Mouse (Mus musculus) kidney, adult 2 months (tissue): Measurements from ENCODE around the gene Atxn3. TPM values are rescaled to one million over a fixed set of nuclear protein-coding genes. Genes with fewer than 3 reads are reported as not detected.

ENCODE experiments used
- DNase-seq: peaks from one replicate; pipeline ENCODE4 v3.0.0; 2021
- H3K27ac ChIP-seq: fragments of 200-500 bp; 2 replicates; pipeline ENCODE4 v1.5.1; 2012; ENCODE audit warnings: low read depth, low read length, control low read depth, inconsistent platforms; ENCODE audit not compliant: insufficient read depth
- H3K27me3 ChIP-seq: fragments of 200-500 bp; replicated peaks from 2 replicates; pipeline ENCODE4 v1.6.1; 2012; ENCODE audit warnings: mild to moderate bottlenecking, moderate library complexity, low read length, inconsistent platforms; ENCODE audit not compliant: control insufficient read depth, insufficient read depth
- H3K36me3 ChIP-seq: fragments of 200-500 bp; 2 replicates; pipeline ENCODE4 v1.6.1; 2012; ENCODE audit warnings: mild to moderate bottlenecking, moderate library complexity, low read length, inconsistent platforms; ENCODE audit not compliant: control insufficient read depth, insufficient read depth
- H3K4me1 ChIP-seq: fragments of 200-500 bp; 2 replicates; pipeline ENCODE4 v1.6.1; 2011; ENCODE audit warnings: low read length; ENCODE audit not compliant: control insufficient read depth, insufficient read depth
- H3K4me3 ChIP-seq: fragments of 200-500 bp; 2 replicates; pipeline ENCODE4 v1.5.1; 2011; ENCODE audit warnings: mild to moderate bottlenecking, low read depth, low read length, control low read depth; ENCODE audit not compliant: insufficient read depth
- CTCF ChIP-seq: fragments of 200-500 bp; conservative IDR thresholded peaks from 2 replicates; pipeline ENCODE4 v1.5.1; 2011; ENCODE audit warnings: low read depth, mild to moderate bottlenecking, control low read depth, low read length, moderate library complexity, mixed read lengths; ENCODE audit not compliant: insufficient read depth, insufficient read length
- POLR2A ChIP-seq: fragments of 200-500 bp; IDR thresholded peaks from one replicate; pipeline ENCODE4 v1.6.1; 2011; ENCODE audit warnings: low read depth, low read length, control low read depth
- WGBS: fragments of 180-500 bp; shearing (Covaris S2); methylation state at CpG from one replicate; pipeline ENCODE4 v1.1.7; 2018; 5-methylcytosine and 5-hydroxymethylcytosine counted together
- polyA plus RNA-seq: library from polyadenylated mRNA; depleted of rRNA; stranded (reverse); fragments of >200 nt; gene quantifications from 2 replicates; pipeline ENCODE4 v1.2.3, GENCODE M21; 2012; rRNA removed

Atxn3 gene
- polyA plus RNA-seq: 3.7 and 5.5 TPM in 2 replicates

GRCm38 (mm10) chr12:101957942-101958544, at the start of gene Atxn3:
Atxn3 (minus strand) TSS chr12:101958246.
- H3K4me3 ChIP-seq: peak within 1 kb of the TSS; percentile 72
- peak within 1 kb of the TSS; percentile 22; the same call in 1 of the 2 replicates for H3K27ac ChIP-seq
- under 1% methylated on average over 54 of the region's 54 CpGs for WGBS
- peak; percentile 98 for DNase-seq
- no peaks in the 10 kb centered on the region for H3K27me3 ChIP-seq
- H3K4me1 ChIP-seq: 0 out of 2 replicates have a peak, but pooled peaks cover 3% of the 10 kb centered on the region
- no peaks in the 10 kb centered on the region for H3K36me3 ChIP-seq
- TF ChIP-seq CTCF (peak; percentile 78), POLR2A (no peak)

GRCm38 (mm10) chr12:102000785-102001184, 42.7 kb upstream of the Atxn3 start:
- no peaks in the 10 kb centered on the region for H3K27me3 ChIP-seq
- no peaks in the 10 kb centered on the region for H3K4me1 ChIP-seq
- no peak overlapping the region for H3K27ac ChIP-seq
- no peak for DNase-seq
- no peak overlapping the region for H3K4me3 ChIP-seq
- peaks cover 12% of the 10 kb centered on the region for H3K36me3 ChIP-seq
- TF ChIP-seq CTCF: no peak
- no peak for TF ChIP-seq POLR2A
- 94% methylated on average over 11 of the region's 11 CpGs for WGBS

DNA sequence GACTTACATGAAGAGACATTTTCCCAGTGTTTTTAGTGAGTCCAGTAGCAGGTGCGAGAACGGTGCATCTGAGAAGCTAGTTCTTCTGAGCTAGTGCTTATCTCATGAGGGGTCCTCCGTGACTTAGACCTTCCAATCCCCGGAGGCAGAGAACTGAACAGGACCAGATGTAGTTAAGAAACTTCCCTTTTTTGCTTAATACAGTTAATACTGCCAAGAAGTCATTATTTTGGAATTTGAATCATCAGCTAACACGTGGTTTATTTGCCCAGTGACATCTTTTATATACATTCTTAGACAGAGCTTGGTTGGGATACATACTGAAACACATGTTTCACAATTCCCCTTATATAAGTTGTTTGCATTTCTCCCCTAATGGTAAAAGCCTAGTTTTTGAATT, 40.9 kb upstream of the Atxn3 start:
- peaks cover 16% of the 10 kb centered on the region for H3K36me3 ChIP-seq
- H3K4me3 ChIP-seq: no peak overlapping the region
- TF ChIP-seq CTCF: no peak
- TF ChIP-seq POLR2A: no peak
- DNase-seq: no peak
- H3K4me1 ChIP-seq: no peaks in the 10 kb centered on the region
- 90% methylated on average over 5 of the region's 5 CpGs for WGBS
- H3K27me3 ChIP-seq: no peaks in the 10 kb centered on the region
- H3K27ac ChIP-seq: no peak overlapping the region

- Histone ChIP-seq H3K27me3 (no peaks in the 10 kb centered on the region), H3K27ac (no peak overlapping the region), H3K4me1 (no peaks in the 10 kb centered on the region), H3K36me3 (peaks cover 13% of the 10 kb centered on the region), H3K4me3 (no peak overlapping the region)
- DNase-seq: no peak
- TF ChIP-seq POLR2A (no peak), CTCF (no peak)
- 92% methylated on average over 8 of the region's 8 CpGs for WGBS
Observed at GRCm38 (mm10) chr12:101994576-101995467, 36.8 kb upstream of the Atxn3 start.

DNA sequence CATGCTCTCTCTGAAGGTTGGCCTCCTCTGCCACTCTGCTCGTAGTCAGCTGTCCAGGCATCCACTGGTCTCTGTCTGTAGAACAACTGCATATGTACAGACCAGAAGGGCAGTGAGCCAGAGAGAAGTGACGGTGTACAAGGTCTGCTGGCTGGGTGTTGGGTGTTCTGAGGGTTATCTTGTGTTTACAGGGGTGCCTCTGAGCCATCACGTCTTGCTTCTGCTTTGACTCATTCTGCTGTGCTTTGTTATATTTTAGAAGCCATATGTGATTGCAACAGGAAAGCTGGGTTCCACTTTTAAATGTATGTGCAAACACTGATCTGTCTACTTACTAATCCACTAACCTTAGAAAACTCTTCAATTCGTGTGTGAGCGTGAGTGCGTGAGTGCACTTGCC, 29.6 kb upstream of the Atxn3 start:
- Histone ChIP-seq H3K36me3 (peaks cover 11% of the 10 kb centered on the region), H3K4me1 (no peaks in the 10 kb centered on the region), H3K4me3 (no peak overlapping the region), H3K27me3 (no peaks in the 10 kb centered on the region), H3K27ac (no peak overlapping the region)
- WGBS: 89% methylated on average over 6 of the region's 6 CpGs
- no peak for DNase-seq
- TF ChIP-seq CTCF (no peak), POLR2A (no peak)

DNA sequence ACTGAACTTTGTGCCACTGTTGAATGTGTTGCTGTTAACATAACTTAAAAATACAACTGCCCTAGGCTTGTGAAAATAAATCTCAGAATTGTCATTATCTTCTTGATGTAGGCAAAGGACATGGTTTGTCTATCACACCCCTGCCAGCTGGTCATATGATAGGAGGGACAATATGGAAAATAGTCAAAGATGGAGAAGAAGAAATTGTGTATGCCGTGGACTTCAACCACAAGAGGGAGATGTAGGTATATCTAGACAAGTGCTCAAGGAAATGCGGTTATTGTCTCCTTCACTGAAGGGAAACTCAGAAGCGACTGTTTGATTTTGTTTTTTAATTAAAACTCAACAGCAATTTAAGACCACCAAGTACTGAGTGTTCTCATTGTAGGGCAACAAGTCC, 27.1 kb upstream of the Atxn3 start:
- no peak for TF ChIP-seq CTCF
- no peak for TF ChIP-seq POLR2A
- H3K27ac ChIP-seq: no peak overlapping the region
- no peak overlapping the region for H3K4me3 ChIP-seq
- no peaks in the 10 kb centered on the region for H3K27me3 ChIP-seq
- WGBS: 46% methylated on average over 3 of the region's 3 CpGs
- DNase-seq: no peak
- H3K4me1 ChIP-seq: no peaks in the 10 kb centered on the region
- H3K36me3 ChIP-seq: peaks cover 11% of the 10 kb centered on the region

- H3K4me3 ChIP-seq: no peak overlapping the region
- H3K4me1 ChIP-seq: no peaks in the 10 kb centered on the region
- no peak overlapping the region for H3K27ac ChIP-seq
- peaks cover 6% of the 10 kb centered on the region; the same call in 1 of the 2 replicates for H3K36me3 ChIP-seq
- H3K27me3 ChIP-seq: no peaks in the 10 kb centered on the region
- TF ChIP-seq CTCF (no peak), POLR2A (no peak)
- no peak for DNase-seq
- 94% methylated on average over 9 of the region's 9 CpGs for WGBS
Observed at GRCm38 (mm10) chr12:101982977-101983376, 24.9 kb upstream of the Atxn3 start.

DNA sequence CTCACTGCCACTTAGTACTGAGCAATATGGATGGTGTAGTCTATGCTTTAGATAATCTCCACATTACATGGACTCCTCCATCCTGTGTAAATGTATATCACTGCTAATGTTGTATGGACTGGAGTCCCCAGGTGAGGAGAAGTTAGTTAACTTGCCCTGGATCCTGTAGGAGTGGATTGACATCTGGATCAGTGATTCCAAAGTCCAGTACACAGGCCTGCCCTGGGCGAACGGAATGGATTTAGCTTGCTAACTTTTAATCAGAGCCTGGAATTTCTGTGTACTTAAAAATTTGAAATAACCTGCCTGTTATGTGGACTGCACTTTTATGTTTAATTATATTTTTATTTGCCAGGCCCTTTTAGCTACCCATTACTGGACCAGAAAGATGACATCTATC, 23.5 kb upstream of the Atxn3 start:
- 68% methylated on average over 2 of the region's 2 CpGs for WGBS
- H3K27ac ChIP-seq: no peak overlapping the region
- peaks cover 6% of the 10 kb centered on the region; the same call in 1 of the 2 replicates for H3K36me3 ChIP-seq
- peaks cover 8% of the 10 kb centered on the region for H3K4me1 ChIP-seq
- peak; percentile 74 for DNase-seq
- H3K27me3 ChIP-seq: no peaks in the 10 kb centered on the region
- TF ChIP-seq POLR2A: no peak
- TF ChIP-seq CTCF: no peak
- no peak overlapping the region for H3K4me3 ChIP-seq
